Mouse (Mus musculus): ENCODE measurements around the gene Taar8c.
"Not testable (repeated sequence)": the region's sequence is repeated elsewhere in the genome, so short reads cannot be mapped to it uniquely, and the experiment has no call there.

Gene Taar8c

GRCm38 (mm10) chr10:24074751-24075150 is 27.0 kb downstream of the Taar8c start:
- in situ Hi-C loops (cut with MboI, MseI) = not testable (repeated sequence)

- in situ Hi-C loops (cut with MboI, MseI) = no loop called here
Measured at GRCm38 (mm10) chr10:24058986-24059385, 42.7 kb downstream of the Taar8c start.

- in situ Hi-C loops (cut with MboI, MseI) = no loop called here
Measured at GRCm38 (mm10) chr10:24052039-24052438, 49.7 kb downstream of the Taar8c start.

All from T-helper 2 cell (primary cell).